Mouse (Mus musculus): Measurements from ENCODE around the gene Atp5e.

DNA sequence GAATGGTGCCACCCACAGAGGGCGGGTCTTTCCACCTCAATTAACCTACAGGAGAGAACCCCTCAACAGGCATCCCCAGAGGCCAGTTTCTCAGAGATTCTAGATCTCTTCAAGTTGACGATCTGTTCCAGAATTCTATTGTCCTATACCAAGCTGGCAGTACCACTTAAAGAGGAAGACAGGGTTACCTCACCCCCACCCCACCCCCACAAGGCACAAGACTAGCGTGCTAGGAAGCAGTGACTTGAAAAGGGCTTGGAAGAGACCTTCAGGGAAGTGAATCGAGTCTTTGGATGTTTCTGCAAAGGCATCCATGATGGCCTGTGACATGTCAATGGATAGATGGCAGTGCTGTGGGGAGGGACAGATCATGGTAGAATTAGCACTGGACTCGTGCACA is 14.8 kb upstream of the Atp5e start:
- TF ChIP-seq CTCF (IDR thresholded peaks at IDR 0.05; ENCODE audit: low read depth) (no peak), EP300 (optimal IDR thresholded peaks at IDR 0.05) (no peak)

All from stomach, postnatal 0 days (tissue).